Mouse (Mus musculus): ENCODE results near the gene Aldh9a1. TPM values are rescaled to one million over a fixed set of nuclear protein-coding genes. Genes with fewer than 3 reads are reported as not detected.

Aldh9a1 gene
- total RNA-seq, 1 experiment from 2014 or later, result 67.5 TPM

DNA sequence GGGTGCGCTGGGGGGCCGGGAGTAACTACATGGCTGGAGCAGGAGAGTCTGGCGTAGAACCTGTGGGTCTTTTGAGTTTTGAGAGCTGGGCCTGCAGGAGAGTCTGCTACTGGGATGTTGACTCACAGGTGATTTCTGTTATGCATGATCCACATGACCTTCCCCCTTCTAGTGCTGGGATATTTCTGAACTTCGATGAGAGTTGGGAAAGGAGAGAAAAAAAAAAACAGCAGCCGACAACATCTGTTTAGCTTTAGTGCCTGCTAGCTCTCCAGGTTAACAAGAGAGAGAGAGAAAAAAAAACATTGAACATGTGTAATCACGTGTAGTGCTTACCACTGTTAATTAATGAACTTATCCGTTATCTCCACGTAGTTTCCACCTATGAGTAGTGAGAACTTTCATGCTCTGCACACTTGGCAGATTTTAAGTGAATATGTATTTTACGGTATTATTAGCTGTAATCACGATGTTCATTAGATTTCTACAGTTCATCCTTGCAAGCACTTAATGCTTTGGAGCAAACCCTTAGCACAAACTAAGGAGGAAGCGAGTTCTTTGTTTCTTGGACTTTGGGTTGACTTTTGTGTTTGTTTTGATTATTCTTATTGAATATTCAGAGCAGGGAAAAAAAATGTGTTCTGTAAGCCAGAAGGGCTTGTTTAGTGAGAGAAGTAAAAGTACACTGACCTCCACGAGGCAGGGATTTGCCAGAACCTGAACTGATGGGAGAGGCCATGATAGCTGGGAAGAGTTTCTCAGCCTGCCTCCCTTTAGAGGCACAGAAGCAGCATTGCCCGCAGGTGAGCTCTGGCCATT is 1.0 kb downstream of the Aldh9a1 start:
- no peak for DNase-seq

DNA sequence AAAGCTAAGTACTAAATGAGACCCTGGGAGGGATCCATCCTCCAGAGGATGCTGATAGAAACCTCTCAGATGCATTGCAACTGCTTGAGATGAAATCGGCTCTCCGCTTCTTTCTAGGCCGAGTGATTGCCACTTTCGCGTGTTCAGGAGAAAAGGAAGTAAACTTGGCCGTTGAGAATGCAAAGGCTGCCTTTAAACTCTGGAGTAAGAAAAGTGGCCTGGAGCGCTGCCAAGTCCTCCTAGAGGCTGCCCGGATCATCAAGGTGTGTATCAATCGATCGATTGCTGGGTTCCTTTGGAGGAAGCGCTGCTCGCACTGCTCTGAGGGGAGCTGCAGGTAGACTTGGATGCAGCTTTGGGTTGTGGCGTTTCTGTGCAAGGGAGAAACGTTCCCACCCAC is 2.6 kb downstream of the Aldh9a1 start:
- DNase-seq, result no peak

DNA sequence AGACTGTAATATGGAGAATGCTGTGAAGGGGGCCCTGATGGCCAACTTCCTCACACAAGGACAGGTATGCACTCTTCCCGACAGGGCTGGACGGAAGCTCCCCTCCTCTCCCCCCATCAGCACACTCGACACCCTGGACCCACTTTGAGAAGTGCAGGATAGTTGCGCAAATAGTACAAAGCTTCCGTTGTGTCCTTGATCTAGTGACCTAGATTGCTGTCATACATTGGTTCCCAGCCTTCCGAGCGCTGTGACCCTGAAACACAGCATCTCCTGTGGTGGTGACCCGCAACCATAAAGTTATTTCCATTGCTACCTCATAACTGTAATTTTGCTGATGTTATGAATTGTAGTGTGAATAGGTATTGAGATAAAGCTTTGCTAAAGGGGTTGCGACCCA is 7.6 kb downstream of the Aldh9a1 start:
- no peak for DNase-seq

DNA sequence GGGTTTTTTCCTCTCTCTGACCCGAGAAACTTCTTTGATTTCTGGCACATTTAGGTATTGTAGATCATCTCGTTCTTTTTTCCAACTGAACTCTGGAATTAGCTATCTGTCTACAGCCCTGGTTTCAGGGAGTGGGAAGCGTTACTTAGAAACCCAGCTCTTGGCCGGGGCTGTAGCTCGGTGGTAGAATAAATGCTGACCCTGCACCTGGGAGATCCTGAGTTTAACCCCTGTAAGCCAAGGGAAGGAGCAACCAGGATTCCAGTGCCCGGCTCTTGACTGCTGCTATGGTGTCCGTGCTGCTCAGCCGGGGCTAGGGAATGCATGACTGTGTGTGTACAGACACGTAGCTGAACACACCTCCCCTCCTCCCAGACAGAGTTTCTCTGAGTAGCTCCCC is 8.9 kb downstream of the Aldh9a1 start:
- DNase-seq, result no peak

DNA sequence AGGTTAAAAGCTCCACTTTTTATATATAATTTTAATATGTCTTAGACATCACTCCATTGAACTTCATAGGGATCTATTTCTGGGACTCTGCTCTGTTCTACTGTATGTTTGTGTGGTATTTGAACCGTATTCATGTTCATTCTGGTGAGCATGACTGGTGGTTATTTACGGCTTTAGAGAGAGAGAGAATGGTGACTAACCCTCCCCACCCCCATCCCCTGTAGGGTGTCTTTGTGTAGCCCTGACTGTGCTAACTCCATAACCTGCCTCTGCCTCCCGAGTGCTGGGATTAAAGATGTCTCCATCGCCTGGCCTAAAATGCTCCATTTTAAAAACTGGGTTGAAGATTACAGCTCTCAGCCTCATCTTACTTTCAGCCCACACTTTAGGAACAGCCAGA is 10.5 kb downstream of the Aldh9a1 start:
- DNase-seq, result no peak

DNA sequence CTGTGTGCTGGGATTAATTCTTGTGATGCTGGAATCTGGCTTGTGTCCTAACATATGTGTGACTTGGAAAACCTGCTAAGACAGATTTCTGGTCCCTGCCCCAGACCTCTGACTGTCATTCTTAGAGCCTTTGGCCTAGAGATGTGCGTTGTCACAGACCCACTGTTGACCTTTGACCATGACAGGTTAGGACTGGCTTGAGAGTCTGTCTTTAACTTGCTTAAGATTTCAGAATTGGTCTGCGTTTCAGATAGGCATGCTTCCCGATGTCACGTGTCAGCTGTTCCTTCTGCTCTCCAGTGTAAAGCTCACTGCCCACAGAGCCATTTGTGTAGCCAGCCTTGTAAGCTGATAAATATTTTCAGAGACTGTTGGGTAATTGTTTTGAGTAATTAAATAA is 13.0 kb downstream of the Aldh9a1 start:
- no peak for DNase-seq

DNA sequence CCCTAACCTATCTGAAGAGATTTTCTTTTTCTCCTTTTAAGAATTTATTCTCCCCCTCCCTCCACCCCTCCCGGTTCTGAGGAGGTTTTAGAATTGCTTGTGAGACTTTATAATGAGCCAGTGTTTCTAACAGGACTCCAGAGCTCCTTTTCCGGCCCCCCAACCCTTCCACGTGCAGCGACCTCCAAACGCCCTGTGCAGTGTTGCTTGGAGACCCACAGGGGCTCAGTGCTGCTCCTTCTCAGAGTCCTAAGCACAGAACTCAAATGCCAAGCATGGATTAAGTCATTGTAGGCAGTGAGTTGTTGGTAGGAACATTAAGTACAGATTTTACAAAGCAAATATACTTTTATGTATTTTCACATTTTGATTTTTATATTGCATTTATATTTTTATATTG is 13.5 kb downstream of the Aldh9a1 start:
- DNase-seq, result no peak

DNA sequence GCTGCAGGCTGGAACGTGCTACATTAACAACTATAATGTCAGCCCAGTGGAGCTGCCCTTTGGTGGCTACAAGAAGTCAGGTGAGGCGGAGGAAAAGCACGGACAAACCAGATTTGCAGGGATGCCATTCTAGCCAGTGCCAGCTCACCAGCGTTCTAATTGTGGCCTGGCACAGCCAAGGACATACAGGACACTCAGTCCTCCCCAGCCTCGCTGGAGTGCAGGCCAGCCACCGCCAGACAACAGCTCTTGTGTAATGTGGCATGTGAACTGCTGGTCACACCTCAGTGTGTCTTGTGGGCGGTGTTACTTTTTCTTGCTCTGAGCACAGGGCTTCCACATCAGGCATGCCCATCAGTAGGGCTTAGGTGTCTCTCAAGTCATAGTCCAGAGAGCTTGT is 16.0 kb downstream of the Aldh9a1 start:
- peak; percentile 31 for DNase-seq

DNA sequence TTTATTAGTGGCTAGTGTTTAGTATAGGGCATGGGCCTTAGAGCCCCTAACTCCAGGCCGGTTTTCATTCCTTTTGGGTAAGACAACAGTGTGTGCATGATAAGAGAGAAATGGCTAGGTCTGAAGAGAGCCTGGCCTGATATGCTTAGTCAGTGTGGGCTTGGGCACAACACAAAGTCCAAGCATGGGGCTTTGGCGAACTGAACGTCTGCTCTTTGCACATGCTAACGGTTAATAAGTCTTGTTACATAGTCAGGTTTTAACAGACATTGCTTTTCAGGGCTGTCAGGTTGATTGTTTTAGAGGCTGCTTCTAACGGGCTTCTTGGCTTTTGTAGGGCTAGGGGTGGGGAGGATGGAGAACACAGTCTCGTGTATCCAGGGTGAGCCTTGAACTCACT is 16.8 kb downstream of the Aldh9a1 start:
- no peak for DNase-seq

DNA sequence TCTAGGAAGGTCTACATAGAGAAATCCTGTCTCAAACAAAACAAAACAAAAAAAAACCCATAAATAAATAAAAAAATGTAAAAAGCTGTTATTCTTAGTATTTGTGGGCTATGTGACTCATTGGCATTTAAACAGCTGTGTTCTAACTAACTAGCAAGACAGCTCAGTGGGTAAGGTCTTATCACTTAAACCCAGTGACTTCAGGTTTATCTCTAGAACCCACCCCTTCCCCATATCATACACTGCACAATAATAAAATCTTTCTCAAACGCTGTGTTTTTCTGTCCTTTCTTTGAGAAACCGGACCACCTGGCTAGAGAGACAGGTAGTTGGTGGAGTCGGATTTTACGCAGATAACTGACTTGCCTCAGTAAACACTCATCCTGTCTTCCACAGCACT is 18.2 kb downstream of the Aldh9a1 start:
- no peak for DNase-seq

DNA sequence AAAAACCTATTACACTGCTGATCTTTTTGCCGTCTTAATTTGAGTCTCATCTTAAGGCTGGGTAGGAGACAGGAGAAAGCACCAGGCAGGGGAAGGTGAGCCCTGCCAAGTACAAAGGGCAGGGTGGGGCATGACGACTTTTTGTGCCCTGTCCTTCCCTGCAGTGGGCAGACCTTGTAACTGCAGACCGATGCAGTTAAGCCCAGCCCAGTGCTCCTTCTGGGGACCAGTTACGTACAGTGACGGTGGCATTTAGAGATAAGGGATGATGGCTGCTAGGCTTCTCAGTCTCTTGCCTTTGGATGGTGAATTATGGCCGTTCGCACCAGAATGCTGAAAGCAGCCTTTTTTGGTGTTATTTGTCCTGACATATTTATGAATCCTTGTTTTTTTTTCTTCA is 18.7 kb downstream of the Aldh9a1 start:
- no peak for DNase-seq

DNA sequence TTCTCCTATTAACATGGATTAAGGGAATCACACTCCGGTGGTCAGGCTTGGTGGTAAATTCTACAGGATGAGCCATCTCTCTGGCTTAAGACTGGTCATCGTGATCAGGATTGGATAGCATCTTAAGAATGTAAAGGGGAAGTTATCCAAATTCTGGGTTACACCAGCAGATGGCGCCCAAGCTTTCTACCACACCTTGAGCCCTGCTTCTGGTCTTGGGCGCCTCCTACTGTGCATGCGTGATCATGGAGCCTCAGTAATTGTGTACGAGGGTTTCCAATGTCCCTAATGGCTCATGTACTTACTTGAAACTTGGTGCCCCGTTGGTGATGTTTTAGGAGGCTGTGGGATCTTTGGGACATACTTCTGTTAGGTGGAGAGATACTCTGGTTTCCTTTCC is 20.1 kb downstream of the Aldh9a1 start:
- DNase-seq, result peak; percentile 85

DNA sequence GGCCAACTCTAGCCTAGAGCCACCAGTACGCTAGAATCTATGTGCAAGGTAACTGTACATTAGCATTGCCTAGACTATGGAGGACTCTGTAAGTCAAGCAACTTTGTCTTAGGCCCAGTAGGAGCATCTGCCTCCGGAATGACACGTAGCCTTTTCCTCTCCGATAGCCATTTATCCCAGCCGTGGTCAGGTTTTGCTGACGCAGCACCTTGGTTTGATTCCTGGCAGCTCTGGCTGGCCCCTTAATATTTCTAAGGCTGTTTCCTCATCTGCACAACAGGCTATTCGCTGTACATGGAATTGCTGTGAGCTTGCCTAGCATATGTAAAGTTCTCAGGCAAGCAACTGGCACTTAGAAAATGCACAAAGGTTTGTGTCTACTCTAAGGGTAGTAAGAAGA is 22.9 kb downstream of the Aldh9a1 start:
- no peak for DNase-seq

DNA sequence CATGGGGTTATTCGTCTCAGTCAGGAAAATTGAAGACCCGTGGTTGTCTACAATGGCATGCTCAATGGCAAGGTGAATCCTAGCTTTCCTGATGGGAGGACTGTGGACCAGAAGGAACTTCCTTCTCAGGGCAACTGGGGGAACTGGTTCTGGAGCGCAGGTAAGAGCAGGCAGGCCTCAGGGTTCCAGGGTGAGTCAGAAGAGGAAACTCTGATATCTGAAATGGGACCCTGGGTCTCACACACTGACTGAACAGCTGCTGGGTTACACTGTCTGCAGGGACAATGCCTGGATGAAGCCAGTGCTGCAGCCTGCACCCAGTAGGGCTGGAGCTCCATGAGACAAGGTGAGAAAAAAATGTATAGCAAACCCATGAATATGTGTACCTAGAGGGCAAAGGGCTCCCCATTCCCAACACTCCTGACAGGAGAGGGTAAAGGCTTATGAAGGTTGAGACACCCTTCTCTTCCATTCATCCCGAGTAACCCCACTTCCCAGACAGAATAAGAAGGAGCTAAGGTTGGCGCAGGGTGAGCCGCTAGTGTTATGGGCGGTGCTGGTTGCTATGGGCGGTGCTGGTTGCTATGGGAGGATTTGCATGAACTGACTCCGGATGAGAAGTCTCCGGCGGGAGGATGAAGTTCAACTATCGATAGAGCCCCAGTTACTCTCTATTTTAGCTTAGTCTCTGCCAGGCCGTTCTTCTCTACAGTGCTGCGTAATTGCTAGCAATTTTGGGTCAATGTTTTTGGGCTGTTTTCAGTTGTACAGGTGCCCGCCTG is 24.4 kb downstream of the Aldh9a1 start:
- DNase-seq, result no peak

DNA sequence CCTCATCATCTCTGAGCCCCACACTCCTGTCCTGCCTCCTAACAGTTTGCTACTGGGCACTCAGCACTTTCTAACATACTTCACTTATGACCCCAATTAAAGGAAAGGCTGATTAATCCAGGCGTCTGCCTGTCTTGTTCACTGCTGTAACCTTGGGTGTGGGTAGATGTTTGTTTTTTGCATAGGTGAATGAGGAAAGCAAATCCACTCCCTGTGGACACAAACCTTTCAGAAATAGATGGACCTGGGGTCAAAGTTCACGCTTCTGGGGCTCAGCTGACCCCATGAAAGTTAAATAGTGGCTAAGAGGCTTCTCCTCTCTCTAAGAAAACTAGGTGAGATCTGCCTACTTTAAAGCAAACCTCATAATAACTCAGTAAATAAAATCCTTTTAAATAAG is 25.2 kb downstream of the Aldh9a1 start:
- DNase-seq, result no peak

DNA sequence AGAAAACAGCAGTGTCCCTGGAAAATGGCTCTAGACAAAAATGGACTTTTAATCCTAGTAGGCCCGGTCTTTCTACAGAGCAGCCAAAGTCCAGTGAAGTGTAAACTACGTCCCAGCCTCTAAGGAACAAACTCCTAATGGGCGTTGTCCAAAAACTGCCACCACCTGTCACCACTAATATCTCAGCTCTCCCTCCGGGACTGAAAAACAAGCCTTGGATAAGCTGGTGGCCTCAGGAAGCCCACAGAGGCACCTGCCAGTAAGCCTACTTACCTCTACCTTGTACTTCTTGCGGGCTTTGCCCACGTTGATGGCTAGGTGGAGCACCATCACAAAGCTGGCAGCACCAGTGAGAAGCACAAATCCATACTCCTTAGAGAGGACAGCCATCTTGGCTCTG is 28.2 kb downstream of the Aldh9a1 start:
- no peak for DNase-seq

DNA sequence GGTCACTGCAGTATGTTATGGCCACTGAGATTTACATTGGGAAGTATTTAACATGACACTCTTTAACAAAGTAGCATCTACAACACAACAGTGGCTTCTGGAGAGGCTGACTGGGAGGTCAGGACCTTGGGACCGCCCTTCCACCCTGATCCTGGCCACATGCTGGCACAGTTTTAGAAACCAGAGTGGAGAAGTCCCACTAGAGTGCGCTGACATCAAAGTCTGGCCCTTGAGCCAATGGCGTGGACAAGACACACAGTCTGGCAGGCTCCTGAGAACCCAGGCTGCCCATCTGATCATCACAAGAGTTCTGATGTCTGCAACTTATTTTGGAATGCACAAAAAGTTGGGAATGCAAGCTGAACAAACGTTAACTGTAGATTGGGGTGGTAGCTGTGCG is 30.0 kb downstream of the Aldh9a1 start:
- DNase-seq, result no peak

DNA sequence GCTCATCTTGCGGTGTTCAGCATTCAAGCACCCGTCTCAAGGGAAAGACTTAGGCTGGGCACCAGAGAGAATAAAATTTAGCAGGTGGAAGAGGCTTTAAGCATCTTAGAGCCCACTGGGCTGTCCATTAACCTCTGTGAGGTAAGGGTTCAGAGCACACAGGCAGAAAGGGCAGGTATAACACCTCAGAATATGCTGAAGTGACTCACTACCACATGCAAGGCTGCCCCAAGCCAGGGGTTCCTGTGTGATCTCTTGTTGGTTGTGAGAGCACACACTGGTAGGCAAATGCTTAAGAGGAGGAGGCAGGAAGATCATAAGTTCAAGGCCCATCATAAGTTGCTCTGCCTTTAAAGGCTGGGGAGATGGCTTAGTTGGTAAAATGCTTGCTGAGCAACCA is 30.4 kb downstream of the Aldh9a1 start:
- DNase-seq, result no peak

DNA sequence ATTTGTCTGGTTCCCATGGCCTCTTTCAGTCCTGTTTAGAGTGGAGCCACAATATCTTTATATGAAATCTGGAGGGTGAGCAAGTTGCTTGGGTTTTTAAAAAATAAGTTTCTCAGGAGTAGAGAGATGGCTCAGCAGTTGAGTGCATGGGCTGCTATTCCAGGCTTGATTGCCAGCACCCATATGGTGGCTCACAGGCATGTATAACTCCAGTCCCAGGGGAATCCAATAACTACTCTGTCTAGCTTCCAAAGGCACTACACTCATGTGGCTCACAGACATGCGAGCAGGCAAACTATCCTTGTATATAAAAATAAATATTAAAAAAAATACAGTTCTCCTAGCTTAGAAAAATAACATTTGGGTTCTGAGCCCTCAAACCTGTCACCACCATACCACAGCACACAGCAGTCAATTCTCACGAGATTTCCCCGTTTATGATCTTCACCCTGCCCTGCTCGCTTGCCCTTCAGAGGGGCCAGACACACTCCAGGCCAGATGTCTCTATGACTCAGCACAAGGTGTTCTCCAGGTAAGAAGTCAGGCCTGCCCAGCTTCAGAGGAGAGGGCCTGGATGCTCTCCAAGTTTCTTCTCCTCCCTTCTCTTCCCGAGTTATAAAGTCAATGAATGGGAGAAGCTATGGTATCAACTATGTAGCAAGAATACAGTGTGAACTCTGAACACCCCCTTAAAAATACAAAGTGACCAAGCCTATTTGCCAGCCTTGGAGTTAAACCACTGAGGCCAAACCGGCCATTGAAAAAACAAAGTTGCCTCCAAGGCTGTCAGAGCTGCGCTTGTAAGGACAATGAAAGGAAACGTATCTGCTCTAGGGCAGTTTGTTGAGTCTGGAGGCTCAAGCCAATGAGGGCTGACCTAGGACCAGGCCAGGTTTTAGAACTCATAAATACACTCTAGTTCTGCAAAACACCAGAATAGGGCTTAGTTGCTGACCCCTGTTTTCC is 31.5 kb downstream of the Aldh9a1 start:
- no peak for DNase-seq

DNA sequence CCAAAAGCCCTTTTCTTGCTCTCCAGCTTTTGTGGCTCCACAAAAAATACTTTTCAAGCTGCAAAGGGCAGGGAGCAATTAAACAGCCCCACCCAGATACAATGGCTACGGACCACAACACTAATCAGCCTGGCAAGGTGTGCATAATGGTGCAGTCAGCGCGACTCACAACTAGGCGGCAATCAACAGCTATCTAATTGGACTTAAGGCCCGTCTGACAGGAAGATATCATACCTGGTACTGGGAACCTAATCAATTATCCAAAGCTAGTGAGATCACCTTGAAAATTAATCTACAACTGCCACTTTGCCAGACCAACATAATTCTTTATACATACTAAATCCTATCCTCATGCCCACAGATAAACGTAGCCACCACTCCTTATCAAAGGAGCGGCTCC is 32.5 kb downstream of the Aldh9a1 start:
- no peak for DNase-seq

DNA sequence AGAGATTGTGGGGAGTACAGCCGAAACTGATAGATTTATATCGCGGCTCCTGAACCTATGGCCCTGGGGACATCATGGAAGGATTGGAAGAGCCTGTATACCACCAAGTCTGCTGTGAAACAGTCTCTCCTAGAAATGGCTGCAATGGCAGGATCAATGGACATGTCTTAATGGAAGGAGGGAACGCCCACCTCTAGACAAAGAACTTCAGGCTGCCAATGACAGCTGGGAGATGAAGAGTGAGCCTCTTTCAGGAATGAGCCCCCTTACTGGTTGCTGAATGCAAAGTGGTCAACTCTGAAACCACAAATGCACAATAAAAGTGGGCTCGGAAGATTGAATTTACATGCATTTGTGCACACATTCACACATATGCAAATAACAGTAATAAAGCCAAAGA is 33.0 kb downstream of the Aldh9a1 start:
- no peak for DNase-seq

DNA sequence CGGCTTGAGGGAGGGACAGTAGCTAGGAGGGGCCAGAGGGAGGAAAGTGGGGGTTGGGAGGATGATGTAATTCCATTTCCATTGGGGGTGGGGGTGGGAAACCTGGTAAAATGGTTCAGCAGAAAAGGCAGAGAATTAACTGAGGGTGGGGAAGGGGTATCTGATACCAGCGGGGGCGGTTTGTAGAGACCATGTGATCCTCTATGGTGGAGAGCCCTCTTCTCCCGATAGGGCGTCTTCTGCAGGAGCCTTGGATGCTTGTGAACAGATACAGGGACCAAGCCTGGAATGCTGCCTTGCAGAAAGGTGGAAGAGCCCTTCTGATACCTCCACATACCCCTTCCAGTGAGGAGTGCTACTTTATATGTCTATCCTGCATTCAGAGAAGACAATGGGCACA is 33.4 kb downstream of the Aldh9a1 start:
- no peak for DNase-seq

DNA sequence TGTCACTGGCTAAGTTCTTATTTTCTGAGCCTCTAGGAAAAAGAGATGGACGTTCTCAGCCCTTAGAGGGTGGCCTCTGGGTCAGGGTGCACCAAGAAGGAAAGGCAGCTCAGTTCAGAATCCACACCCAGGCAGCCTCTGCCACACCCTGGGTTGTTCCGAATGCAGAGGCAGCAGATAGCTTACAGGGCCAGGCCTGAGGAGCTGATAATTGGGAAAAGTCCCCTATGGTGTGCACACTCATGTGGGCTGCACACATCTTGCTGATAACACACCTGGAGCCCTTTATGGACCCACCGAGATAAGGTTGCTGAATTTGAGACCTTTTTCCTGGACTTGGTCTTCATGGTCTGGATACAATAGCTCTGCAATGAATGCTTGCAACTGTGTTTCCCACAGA is 34.4 kb downstream of the Aldh9a1 start:
- no peak for DNase-seq

Measured in adrenal gland, postnatal 25 days (tissue).